Mouse (Mus musculus): ENCODE measurements around the gene Rnft2. TPM values are rescaled to one million over a fixed set of nuclear protein-coding genes. Genes with fewer than 3 reads are reported as not detected.

The Rnft2 gene
- polyA plus RNA-seq, 1 experiment: 2.1 TPM

GRCm38 (mm10) chr5:118171665-118172064 is 73.3 kb downstream of the Rnft2 start:
- Histone ChIP-seq H3ac (ENCODE audit: control insufficient read depth, insufficient read length) (no peak overlapping the region), H3K4me3 (no peak overlapping the region), H3K36me3 (ENCODE audit: control insufficient read depth, insufficient read depth) (no peaks in the 10 kb centered on the region), H3K79me2 (ENCODE audit: control insufficient read depth, insufficient read depth) (no peaks in the 10 kb centered on the region), H3K4me2 (ENCODE audit: low read depth) (peak overlapping the region; percentile 83), H3K27me3 (ENCODE audit: control insufficient read depth, insufficient read depth, insufficient read length) (peaks cover 68% of the 10 kb centered on the region)
- no peak for TF ChIP-seq MAX (IDR thresholded peaks at IDR 0.05; ENCODE audit: low read depth)
- TF ChIP-seq E2F4 (IDR thresholded peaks at IDR 0.05; ENCODE audit: insufficient read depth): peak; percentile 21

- H3K4me3 ChIP-seq: no peak overlapping the region
- H3K79me2 ChIP-seq (ENCODE audit: control insufficient read depth, insufficient read depth): no peaks in the 10 kb centered on the region
- TF ChIP-seq USF1 (IDR thresholded peaks at IDR 0.05; ENCODE audit: low read depth): no peak
- no peak for TF ChIP-seq MAX (IDR thresholded peaks at IDR 0.05; ENCODE audit: low read depth)
- TF ChIP-seq TCF12 (IDR thresholded peaks at IDR 0.05; ENCODE audit: insufficient read depth, poor library complexity, severe bottlenecking): no peak
- TF ChIP-seq POLR2A (IDR thresholded peaks at IDR 0.05; ENCODE audit: insufficient read length, low read depth): no peak
- TF ChIP-seq MYOD1 (IDR thresholded peaks at IDR 0.05; ENCODE audit: control insufficient read depth in 1 of 3, insufficient read length in 2 of 3, low read depth in 2 of 3): no peak
- no peak for TF ChIP-seq MYOG (IDR thresholded peaks at IDR 0.05; ENCODE audit: control insufficient read depth in 1 of 3, insufficient read depth in 1 of 3, insufficient read length in 2 of 3, low read depth in 2 of 3)
- no peak for TF ChIP-seq POLR2AphosphoS2 (IDR thresholded peaks at IDR 0.05; ENCODE audit: insufficient read length, low read depth)
- no peak for TF ChIP-seq TCF3 (IDR thresholded peaks at IDR 0.05; ENCODE audit: insufficient read length, low read depth)
- no peak for TF ChIP-seq SRF (IDR thresholded peaks at IDR 0.05; ENCODE audit: control insufficient read depth, insufficient read length, low read depth)
- no peak for TF ChIP-seq CEBPB (IDR thresholded peaks at IDR 0.05; ENCODE audit: insufficient read depth, poor library complexity, severe bottlenecking)
- no peak for TF ChIP-seq REST (IDR thresholded peaks at IDR 0.05; ENCODE audit: insufficient read depth, insufficient read length)
- TF ChIP-seq E2F4 (IDR thresholded peaks at IDR 0.05; ENCODE audit: insufficient read depth): no peak
- no peaks in the 10 kb centered on the region for H3K36me3 ChIP-seq (ENCODE audit: control insufficient read depth, insufficient read depth)
- no peak overlapping the region for H3ac ChIP-seq (ENCODE audit: control insufficient read depth, insufficient read length)
- H3K4me2 ChIP-seq (ENCODE audit: low read depth): peak overlapping the region; percentile 83
- peaks cover 68% of the 10 kb centered on the region for H3K27me3 ChIP-seq (ENCODE audit: control insufficient read depth, insufficient read depth, insufficient read length)
These were observed 73.9 kb downstream of the Rnft2 start for GRCm38 (mm10) chr5:118170888-118171529.

GRCm38 (mm10) chr5:118169222-118170221 is 75.4 kb downstream of the Rnft2 start:
- Histone ChIP-seq H3K4me2 (ENCODE audit: low read depth) (peak overlapping the region; percentile 34), H3K79me2 (ENCODE audit: control insufficient read depth, insufficient read depth) (no peaks in the 10 kb centered on the region), H3K27me3 (ENCODE audit: control insufficient read depth, insufficient read depth, insufficient read length) (peaks cover 62% of the 10 kb centered on the region), H3ac (ENCODE audit: control insufficient read depth, insufficient read length) (peak overlapping the region; percentile 48), H3K4me3 (no peak overlapping the region), H3K36me3 (ENCODE audit: control insufficient read depth, insufficient read depth) (no peaks in the 10 kb centered on the region)
- TF ChIP-seq TCF3 (IDR thresholded peaks at IDR 0.05; ENCODE audit: insufficient read length, low read depth) (no peak), CEBPB (IDR thresholded peaks at IDR 0.05; ENCODE audit: insufficient read depth, poor library complexity, severe bottlenecking) (no peak), MYOD1 (IDR thresholded peaks at IDR 0.05; ENCODE audit: control insufficient read depth in 1 of 3, insufficient read length in 2 of 3, low read depth in 2 of 3) (peak in 2 of 3 experiments; percentile 3 to 59), MYOG (IDR thresholded peaks at IDR 0.05; ENCODE audit: control insufficient read depth in 1 of 3, insufficient read depth in 1 of 3, insufficient read length in 2 of 3, low read depth in 2 of 3) (peak in 2 of 3 experiments; percentile 26 to 44)

- no peak for TF ChIP-seq POLR2A (IDR thresholded peaks at IDR 0.05; ENCODE audit: insufficient read length, low read depth)
- TF ChIP-seq MYOG (IDR thresholded peaks at IDR 0.05; ENCODE audit: control insufficient read depth in 1 of 3, insufficient read depth in 1 of 3, insufficient read length in 2 of 3, low read depth in 2 of 3): no peak
- TF ChIP-seq TCF12 (IDR thresholded peaks at IDR 0.05; ENCODE audit: insufficient read depth, poor library complexity, severe bottlenecking): no peak
- no peak for TF ChIP-seq CEBPB (IDR thresholded peaks at IDR 0.05; ENCODE audit: insufficient read depth, poor library complexity, severe bottlenecking)
- no peak for TF ChIP-seq MYOD1 (IDR thresholded peaks at IDR 0.05; ENCODE audit: control insufficient read depth in 1 of 3, insufficient read length in 2 of 3, low read depth in 2 of 3)
- no peak for TF ChIP-seq E2F4 (IDR thresholded peaks at IDR 0.05; ENCODE audit: insufficient read depth)
- TF ChIP-seq USF1 (IDR thresholded peaks at IDR 0.05; ENCODE audit: low read depth): no peak
- no peak for TF ChIP-seq POLR2AphosphoS2 (IDR thresholded peaks at IDR 0.05; ENCODE audit: insufficient read length, low read depth)
- TF ChIP-seq MAX (IDR thresholded peaks at IDR 0.05; ENCODE audit: low read depth): no peak
- no peak for TF ChIP-seq REST (IDR thresholded peaks at IDR 0.05; ENCODE audit: insufficient read depth, insufficient read length)
- TF ChIP-seq TCF3 (IDR thresholded peaks at IDR 0.05; ENCODE audit: insufficient read length, low read depth): no peak
- no peak for TF ChIP-seq SRF (IDR thresholded peaks at IDR 0.05; ENCODE audit: control insufficient read depth, insufficient read length, low read depth)
- H3K27me3 ChIP-seq (ENCODE audit: control insufficient read depth, insufficient read depth, insufficient read length): peaks cover 61% of the 10 kb centered on the region
- no peak overlapping the region for H3K4me2 ChIP-seq (ENCODE audit: low read depth)
- H3ac ChIP-seq (ENCODE audit: control insufficient read depth, insufficient read length): no peak overlapping the region
- H3K4me3 ChIP-seq: no peak overlapping the region
- no peaks in the 10 kb centered on the region for H3K36me3 ChIP-seq (ENCODE audit: control insufficient read depth, insufficient read depth)
- no peaks in the 10 kb centered on the region for H3K79me2 ChIP-seq (ENCODE audit: control insufficient read depth, insufficient read depth)
These were observed 77.3 kb downstream of the Rnft2 start for GRCm38 (mm10) chr5:118167561-118167995.
